33 mouse cellular contexts compared by ENCODE assay signal in the genomic region with DNA sequence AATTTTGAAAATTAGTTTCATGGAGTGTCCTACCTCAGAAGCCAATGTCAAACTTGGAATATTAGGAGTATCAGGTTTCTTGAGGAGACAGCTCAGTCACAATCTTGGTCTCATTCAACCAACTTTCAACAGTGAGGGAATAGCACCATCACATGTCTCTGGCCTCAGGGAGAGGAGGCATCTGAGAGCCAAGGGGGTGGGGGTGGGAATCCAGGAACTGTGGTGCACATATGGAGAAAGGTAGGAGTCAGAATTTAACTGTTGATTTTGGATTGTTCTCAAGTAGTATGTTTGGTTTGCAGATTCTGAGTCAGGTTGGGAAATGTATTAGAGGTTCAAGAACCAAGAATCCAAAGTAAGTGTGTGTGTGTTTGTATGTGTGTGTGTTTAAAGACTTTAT. TPM values are rescaled to one million over a fixed set of nuclear protein-coding genes. Genes with fewer than 3 reads are reported as not detected.
"Had no signal": no experiment of that assay in that cellular context is flagged by ENCODE, and none has a peak within 500 bp of the region (broad histone marks: within the 10 kb centered on the region; RNA-seq: fewer than 3 reads in every experiment).

No protein-coding gene starts in this region.

- H3K36me3 ChIP-seq: heart, embryonic 13.5 days; heart, embryonic 15.5 days; hindbrain, embryonic 13.5 days; hindbrain, embryonic 15.5 days; kidney, embryonic 15.5 days; limb, embryonic 13.5 days; limb, embryonic 15.5 days; liver, embryonic 12.5 days had no signal

- H3K4me1 ChIP-seq: limb, embryonic 13.5 days; liver, embryonic 12.5 days had no signal

- H3K9ac ChIP-seq: heart, embryonic 13.5 days; heart, embryonic 15.5 days; hindbrain, embryonic 13.5 days; hindbrain, embryonic 15.5 days; kidney, embryonic 15.5 days; limb, embryonic 13.5 days; limb, embryonic 15.5 days; liver, embryonic 12.5 days; liver, embryonic 14.5 days had no signal

- H3K4me2 ChIP-seq: heart, embryonic 11.5 days; heart, embryonic 13.5 days; heart, embryonic 15.5 days; hindbrain, embryonic 13.5 days; hindbrain, embryonic 15.5 days; kidney, embryonic 15.5 days; limb, embryonic 13.5 days; limb, embryonic 15.5 days; liver, embryonic 12.5 days had no signal

- DNase-seq: gastrocnemius, postnatal 14 days; gastrocnemius, postnatal 36 days; heart, adult 11 months; heart, adult 2 months; heart, postnatal 14 days; heart, postnatal 36 days; kidney, adult 11 months; kidney, adult 2 months; kidney, adult 9 months; kidney, postnatal 14 days; kidney, postnatal 4 days; left cerebral cortex, postnatal 4 days had no signal

- H3K9me3 ChIP-seq: heart, embryonic 13.5 days; heart, embryonic 15.5 days; hindbrain, embryonic 13.5 days; hindbrain, embryonic 15.5 days; kidney, embryonic 15.5 days; limb, embryonic 13.5 days; limb, embryonic 15.5 days; liver, embryonic 12.5 days had no signal

- H3K27ac ChIP-seq: heart, adult 2 months; heart, embryonic 13.5 days; heart, embryonic 15.5 days; hindbrain, embryonic 13.5 days; hindbrain, embryonic 15.5 days; hindbrain, postnatal 0 days; kidney, embryonic 15.5 days; kidney, postnatal 0 days; layer of hippocampus, adult 2 months; limb, embryonic 13.5 days; limb, embryonic 15.5 days; liver, embryonic 12.5 days; liver, embryonic 14.5 days had no signal

- ATAC-seq: hindbrain, postnatal 0 days; intestine, embryonic 16.5 days; liver, embryonic 12.5 days had no signal

- H3K4me3 ChIP-seq: heart, adult 2 months; heart, embryonic 13.5 days; heart, embryonic 15.5 days; hindbrain, embryonic 13.5 days; hindbrain, embryonic 15.5 days; kidney, embryonic 15.5 days; layer of hippocampus, adult 2 months; limb, embryonic 13.5 days; limb, embryonic 15.5 days; liver, embryonic 12.5 days had no signal

RNA-seq across cellular contexts. Expression of gene Ubd, which starts 0.7 kb away (rescaled TPM):
- polyA plus RNA-seq: heart, embryonic 11.5 days; heart, embryonic 13.5 days; heart, postnatal 0 days; hindbrain, embryonic 11.5 days; hindbrain, embryonic 13.5 days; hindbrain, embryonic 15.5 days; hindbrain, postnatal 0 days; intestine, embryonic 14.5 days; intestine, embryonic 16.5 days; kidney, embryonic 15.5 days; kidney, postnatal 0 days; limb, embryonic 11.5 days; limb, embryonic 13.5 days; limb, embryonic 15.5 days; liver, embryonic 12.5 days; liver, embryonic 14.5 days; liver, embryonic 16.5 days had no signal

RNA-seq across cellular contexts. Expression of gene Olfr94, which starts 7.8 kb away (rescaled TPM):
- polyA plus RNA-seq: gonadal fat pad, adult 2 months; heart, adult 2 months; heart, embryonic 11.5 days; heart, embryonic 13.5 days; heart, embryonic 15.5 days; heart, postnatal 0 days; hindbrain, embryonic 11.5 days; hindbrain, embryonic 13.5 days; hindbrain, embryonic 15.5 days; hindbrain, postnatal 0 days; intestine, embryonic 14.5 days; intestine, embryonic 16.5 days; kidney, adult 2 months; kidney, embryonic 15.5 days; kidney, postnatal 0 days; limb, embryonic 11.5 days; limb, embryonic 13.5 days; liver, adult 2 months; liver, embryonic 12.5 days; liver, embryonic 14.5 days; liver, embryonic 16.5 days had no signal

RNA-seq across cellular contexts. Expression of gene Olfr95, which starts 19.9 kb away (rescaled TPM):
- polyA plus RNA-seq: gonadal fat pad, adult 2 months; heart, adult 2 months; heart, embryonic 11.5 days; heart, embryonic 13.5 days; heart, embryonic 15.5 days; heart, postnatal 0 days; hindbrain, embryonic 11.5 days; hindbrain, embryonic 13.5 days; hindbrain, embryonic 15.5 days; intestine, embryonic 14.5 days; intestine, embryonic 16.5 days; kidney, adult 2 months; kidney, embryonic 15.5 days; kidney, postnatal 0 days; limb, embryonic 11.5 days; limb, embryonic 13.5 days; limb, embryonic 15.5 days; liver, adult 2 months; liver, embryonic 12.5 days; liver, embryonic 14.5 days; liver, embryonic 16.5 days had no signal

RNA-seq across cellular contexts. Expression of gene Olfr96, which starts 26.9 kb away (rescaled TPM):
- polyA plus RNA-seq: gonadal fat pad, adult 2 months; heart, adult 2 months; heart, embryonic 11.5 days; heart, embryonic 13.5 days; heart, embryonic 15.5 days; heart, postnatal 0 days; hindbrain, embryonic 11.5 days; hindbrain, embryonic 13.5 days; hindbrain, embryonic 15.5 days; hindbrain, postnatal 0 days; intestine, embryonic 14.5 days; intestine, embryonic 16.5 days; kidney, adult 2 months; kidney, embryonic 15.5 days; kidney, postnatal 0 days; limb, embryonic 11.5 days; limb, embryonic 13.5 days; limb, embryonic 15.5 days; liver, adult 2 months; liver, embryonic 12.5 days; liver, embryonic 14.5 days; liver, embryonic 16.5 days had no signal

RNA-seq across cellular contexts. Expression of gene Olfr93, which starts 31.7 kb away (rescaled TPM):
- polyA plus RNA-seq: gonadal fat pad, adult 2 months; heart, adult 2 months; heart, embryonic 11.5 days; heart, embryonic 13.5 days; heart, embryonic 15.5 days; heart, postnatal 0 days; hindbrain, embryonic 11.5 days; hindbrain, embryonic 13.5 days; hindbrain, embryonic 15.5 days; hindbrain, postnatal 0 days; intestine, embryonic 14.5 days; intestine, embryonic 16.5 days; kidney, adult 2 months; kidney, embryonic 15.5 days; kidney, postnatal 0 days; limb, embryonic 11.5 days; limb, embryonic 13.5 days; limb, embryonic 15.5 days; liver, adult 2 months; liver, embryonic 12.5 days; liver, embryonic 14.5 days; liver, embryonic 16.5 days had no signal
